Mouse (Mus musculus) bone marrow macrophage, adult 2 months (primary cell): Measurements from ENCODE around the gene Cep19. TPM values are rescaled to one million over a fixed set of nuclear protein-coding genes. Genes with fewer than 3 reads are reported as not detected.

Experiments used
- H3K27ac ChIP-seq: 2 replicates; pipeline ENCODE4 v1.5.1; 2012; ENCODE audit warnings: low read depth, low read length; ENCODE audit not compliant: insufficient read depth
- H3K4me1 ChIP-seq: 2 replicates; pipeline ENCODE4 v1.6.1; 2012; ENCODE audit warnings: low read length; ENCODE audit not compliant: control insufficient read depth, insufficient read depth
- H3K4me3 ChIP-seq: 2 replicates; pipeline ENCODE4 v1.5.1; 2012; ENCODE audit warnings: mild to moderate bottlenecking, low read length, moderate library complexity; ENCODE audit not compliant: insufficient read depth
- CTCF ChIP-seq: IDR thresholded peaks from 2 replicates; pipeline ENCODE4 v1.5.1; 2012; ENCODE audit warnings: low read depth, mild to moderate bottlenecking, low read length, moderate library complexity
- POLR2A ChIP-seq: IDR thresholded peaks from 2 replicates; pipeline ENCODE4 v1.6.1; 2012; ENCODE audit warnings: mild to moderate bottlenecking, low read depth, low read length, borderline replicate concordance
- polyA plus RNA-seq: library from polyadenylated mRNA; stranded (reverse); fragments of >200 nt; gene quantifications from 2 replicates; pipeline ENCODE4 v1.2.4, GENCODE M21; 2012; ENCODE audit not compliant: missing spikeins, insufficient read depth, insufficient read length

Gene Cep19
- polyA plus RNA-seq, 1 experiment, result 10.9 TPM

- H3K4me3 ChIP-seq, result no peak overlapping the region
- TF ChIP-seq POLR2A (no peak), CTCF (no peak)
- no peak overlapping the region for H3K27ac ChIP-seq
- H3K4me1 ChIP-seq, result peaks cover 17% of the 10 kb centered on the region
These were observed 20.9 kb downstream of the Cep19 start for GRCm38 (mm10) chr16:32120454-32120853.

GRCm38 (mm10) chr16:32124020-32124419 lies 24.4 kb downstream of the Cep19 start:
- H3K27ac ChIP-seq, result no peak overlapping the region

DNA sequence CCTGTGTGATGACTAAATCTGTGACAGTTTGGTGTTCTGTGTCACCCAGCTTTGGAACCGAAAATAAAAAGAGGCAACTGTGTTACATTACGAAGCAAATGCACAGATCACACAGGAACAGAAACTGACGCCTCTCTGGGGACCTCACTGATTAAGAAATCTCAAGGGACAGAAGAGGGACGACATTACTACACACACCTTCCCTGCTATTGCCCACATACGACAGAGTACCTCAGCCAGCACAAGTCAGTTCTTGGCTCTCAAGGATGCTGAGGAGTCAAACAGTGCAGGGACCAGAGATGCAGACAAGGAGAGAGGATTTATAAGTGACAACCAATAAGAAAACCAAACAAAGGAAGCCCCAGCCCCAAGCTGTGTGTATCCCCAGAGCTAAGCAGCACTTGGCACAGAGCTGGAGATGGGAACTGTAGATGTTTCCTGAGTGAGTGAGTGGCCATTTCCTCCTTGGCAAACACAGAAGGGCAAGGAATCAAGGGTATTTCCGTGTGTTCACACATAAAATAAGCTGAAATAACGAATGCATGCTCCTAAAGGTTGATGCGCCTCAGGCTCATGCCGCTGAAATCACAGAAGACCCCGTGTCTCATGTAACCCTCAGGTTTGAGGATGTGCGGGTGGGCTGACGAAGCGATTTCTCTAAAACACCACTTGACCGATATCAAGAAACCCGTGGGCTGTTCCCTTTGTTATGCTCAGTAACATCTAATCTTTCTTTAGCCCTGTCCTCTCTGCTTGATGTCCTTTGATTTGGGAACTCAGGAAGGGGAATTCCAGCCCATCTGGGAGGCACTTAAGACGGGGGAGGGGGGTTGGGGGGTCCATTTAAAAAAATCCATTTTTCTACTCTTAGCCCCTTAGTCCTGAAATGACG lies 25.1 kb downstream of the Cep19 start:
- H3K27ac ChIP-seq, result no peak overlapping the region
- no peak overlapping the region for H3K4me3 ChIP-seq

More at GRCm38 (mm10) chr16:32124020-32124419, 24.4 kb downstream of the Cep19 start:
- Histone ChIP-seq H3K4me3 (no peak overlapping the region), H3K4me1 (peaks cover 18% of the 10 kb centered on the region)
- TF ChIP-seq CTCF (no peak), POLR2A (no peak)

DNA sequence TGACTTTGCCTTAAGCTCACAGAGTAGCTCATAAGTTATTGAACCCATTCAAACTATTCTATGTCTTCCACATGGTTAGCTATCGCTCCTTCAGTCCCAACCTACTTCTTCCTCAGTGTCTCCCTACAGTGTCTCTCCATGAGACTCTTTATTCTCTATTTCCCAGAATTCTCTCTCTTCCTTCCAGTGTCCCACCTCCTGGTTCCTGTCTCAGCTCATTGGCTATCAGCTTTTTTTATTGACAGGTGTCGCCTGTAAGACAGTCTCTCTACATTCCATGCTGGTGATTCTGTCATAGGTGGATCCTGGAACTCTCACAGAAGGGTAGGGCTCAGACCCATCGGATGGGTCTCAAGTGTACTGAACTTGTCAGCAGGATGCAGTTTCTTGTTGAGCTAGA lies 25.8 kb downstream of the Cep19 start:
- H3K4me3 ChIP-seq, result no peak overlapping the region
- H3K27ac ChIP-seq, result no peak overlapping the region
- peaks cover 26% of the 10 kb centered on the region for H3K4me1 ChIP-seq
- no peak for TF ChIP-seq POLR2A

More for the DNA sequence above, 25.1 kb downstream of the Cep19 start:
- peaks cover 24% of the 10 kb centered on the region for H3K4me1 ChIP-seq
- TF ChIP-seq POLR2A, result no peak
- no peak for TF ChIP-seq CTCF

GRCm38 (mm10) chr16:32127046-32127445 lies 27.4 kb downstream of the Cep19 start:
- Histone ChIP-seq H3K4me3 (no peak overlapping the region), H3K4me1 (peaks cover 32% of the 10 kb centered on the region), H3K27ac (no peak overlapping the region)
- TF ChIP-seq CTCF, result no peak
- no peak for TF ChIP-seq POLR2A

GRCm38 (mm10) chr16:32129449-32130189 lies 30.0 kb downstream of the Cep19 start:
- Histone ChIP-seq H3K4me1 (peaks cover 27% of the 10 kb centered on the region), H3K4me3 (peak overlapping the region; percentile 38), H3K27ac (peak overlapping the region; percentile 46)
- no peak for TF ChIP-seq POLR2A
- TF ChIP-seq CTCF, result no peak

- Histone ChIP-seq H3K4me1 (peaks cover 21% of the 10 kb centered on the region), H3K4me3 (peak overlapping the region; percentile 38), H3K27ac (peak overlapping the region; percentile 64)
- TF ChIP-seq POLR2A (no peak), CTCF (no peak)
These were observed 30.7 kb downstream of the Cep19 start for GRCm38 (mm10) chr16:32130190-32130826.

- no peak for TF ChIP-seq CTCF
- TF ChIP-seq POLR2A, result no peak
- no peak overlapping the region for H3K4me3 ChIP-seq
- H3K27ac ChIP-seq, result no peak overlapping the region
- peaks cover 18% of the 10 kb centered on the region for H3K4me1 ChIP-seq
These were observed 33.5 kb downstream of the Cep19 start for GRCm38 (mm10) chr16:32133148-32133547.

DNA sequence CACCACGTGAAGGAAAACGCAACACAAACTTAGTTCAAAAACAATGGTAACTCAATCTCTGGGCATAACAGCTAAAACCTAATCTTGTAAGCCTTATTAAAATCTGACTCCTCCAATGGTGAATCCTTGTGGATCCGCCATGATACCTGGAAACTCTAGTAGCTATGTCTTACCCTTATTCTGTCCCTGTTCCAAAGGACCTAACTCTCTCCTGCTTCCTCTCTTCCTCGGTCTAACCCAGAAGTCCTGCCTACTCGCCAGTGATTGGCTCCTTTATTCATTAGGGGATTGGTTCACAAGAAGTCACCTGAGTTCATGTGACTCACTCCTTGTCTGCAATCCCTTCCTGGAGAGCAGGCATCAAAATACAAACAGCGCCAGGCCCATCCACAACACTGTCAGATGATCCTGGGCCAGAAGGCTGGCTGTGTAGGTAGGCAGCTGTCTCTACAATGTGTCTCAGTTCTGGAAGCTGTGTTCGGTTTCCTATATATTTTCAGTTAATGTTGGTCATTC lies 36.3 kb downstream of the Cep19 start:
- peaks cover under 1% of the 10 kb centered on the region for H3K4me1 ChIP-seq
- H3K27ac ChIP-seq, result no peak overlapping the region
- H3K4me3 ChIP-seq, result no peak overlapping the region
- TF ChIP-seq CTCF (no peak), POLR2A (no peak)
